Mouse (Mus musculus) kidney, adult 2 months (tissue): ENCODE data around the gene Prpf31.
"Not testable (repeated sequence)": the region's sequence is repeated elsewhere in the genome, so short reads cannot be mapped to it uniquely, and the experiment has no call there.

Experiments
- CTCF ChIP-seq: fragments of 200-500 bp; conservative IDR thresholded peaks from 2 replicates; pipeline ENCODE4 v1.5.1; 2011; ENCODE audit warnings: low read depth, mild to moderate bottlenecking, control low read depth, low read length, moderate library complexity, mixed read lengths; ENCODE audit not compliant: insufficient read depth, insufficient read length
- POLR2A ChIP-seq: fragments of 200-500 bp; IDR thresholded peaks from one replicate; pipeline ENCODE4 v1.6.1; 2011; ENCODE audit warnings: low read depth, low read length, control low read depth

DNA sequence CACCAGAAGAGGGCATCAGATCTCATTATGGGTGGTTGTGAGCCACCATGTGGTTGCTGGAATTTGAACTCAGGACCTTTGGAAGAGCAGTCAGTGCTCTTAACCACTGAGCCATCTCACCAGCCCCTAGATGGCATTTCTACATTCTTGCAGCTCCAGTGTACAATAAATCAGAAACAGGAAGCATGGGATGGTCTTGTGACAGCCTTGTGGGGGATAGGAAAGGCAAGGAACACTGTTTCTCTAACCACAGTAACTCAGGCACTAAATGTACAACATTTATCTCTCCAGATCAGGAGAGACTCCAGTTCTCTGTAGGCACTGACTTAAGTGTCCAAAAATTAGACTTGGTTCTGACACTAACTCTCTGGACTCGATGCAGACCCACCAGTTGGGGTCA is 32.0 kb upstream of the Prpf31 start:
- TF ChIP-seq CTCF, POLR2A: not testable (repeated sequence)
